26 mouse cellular contexts compared by ENCODE assay signal in genomic region chr1:65217972-65218371, GRCm38 (mm10).
"Had no signal": no experiment of that assay in that cellular context is flagged by ENCODE, and none has a peak within 500 bp of the region (broad histone marks: within the 10 kb centered on the region; RNA-seq: fewer than 3 reads in every experiment).

No protein-coding gene starts in this region.

- H3K4me3 ChIP-seq: limb, embryonic 10.5 days; limb, embryonic 12.5 days; limb, embryonic 13.5 days; limb, embryonic 15.5 days; liver, embryonic 12.5 days; liver, embryonic 13.5 days; liver, embryonic 15.5 days; lung, embryonic 15.5 days; megakaryocyte, embryonic 14.5 days; midbrain, embryonic 10.5 days; midbrain, embryonic 12.5 days; midbrain, embryonic 13.5 days; midbrain, embryonic 15.5 days; neural tube, embryonic 12.5 days had no signal

- DNase-seq: liver; liver, embryonic 13.5 days; liver, postnatal 0 days; lung, adult 18-20 months; lung, adult 2 months; lung, embryonic 14.5 days; lung, postnatal 10 days; lung, postnatal 14 days; lung, postnatal 36 days; lung, postnatal 4 days; midbrain, embryonic 14.5 days had no signal

- H3K27me3 ChIP-seq: limb, embryonic 12.5 days; limb, embryonic 13.5 days; limb, embryonic 15.5 days; liver, embryonic 12.5 days; liver, embryonic 13.5 days; liver, embryonic 15.5 days; lung, embryonic 15.5 days; megakaryocyte, embryonic 14.5 days; midbrain, embryonic 12.5 days; midbrain, embryonic 13.5 days; midbrain, embryonic 15.5 days; neural tube, embryonic 12.5 days had no signal

- H3K4me2 ChIP-seq: limb, embryonic 12.5 days; limb, embryonic 13.5 days; limb, embryonic 15.5 days; liver, embryonic 11.5 days; liver, embryonic 12.5 days; liver, embryonic 13.5 days; liver, embryonic 15.5 days; lung, embryonic 14.5 days; lung, embryonic 15.5 days; midbrain, embryonic 11.5 days; midbrain, embryonic 12.5 days; midbrain, embryonic 13.5 days; midbrain, embryonic 15.5 days; neural tube, embryonic 12.5 days had no signal
